Mouse (Mus musculus) olfactory bulb, adult 2 months (tissue): ENCODE results near the gene Fcrla.

Experiments used
- CTCF ChIP-seq: fragments of 200-500 bp; IDR thresholded peaks from 2 replicates; pipeline ENCODE4 v1.5.1; 2012; ENCODE audit warnings: low read depth, mild to moderate bottlenecking, low read length, moderate library complexity; ENCODE audit not compliant: insufficient read depth
- POLR2A ChIP-seq: fragments of 200-500 bp; IDR thresholded peaks from 2 replicates; pipeline ENCODE4 v1.6.1; 2012; ENCODE audit warnings: mild to moderate bottlenecking, low read depth, low read length, moderate library complexity; ENCODE audit not compliant: insufficient read depth

DNA sequence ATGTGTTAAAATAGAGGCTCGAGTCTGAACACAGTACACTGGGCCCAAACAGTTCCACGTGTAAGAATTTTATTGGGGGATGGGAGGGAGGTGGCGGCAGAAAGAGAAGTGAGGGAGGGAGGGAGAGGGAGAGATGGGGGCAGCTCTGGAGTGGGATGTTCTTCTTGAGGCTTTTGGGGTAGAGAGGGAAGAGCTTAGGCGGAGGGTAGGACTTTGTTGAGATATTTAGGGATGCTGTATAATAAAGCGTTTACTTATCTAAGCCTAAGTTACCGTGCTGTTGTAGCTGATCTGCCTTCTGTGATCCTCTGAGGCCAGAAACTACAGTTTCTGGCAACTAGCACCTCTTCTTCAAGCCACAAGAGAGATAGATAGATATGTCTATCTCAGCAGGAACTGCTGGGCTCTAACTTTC lies 41.3 kb downstream of the Fcrla start:
- TF ChIP-seq CTCF (no peak), POLR2A (no peak)
